Mouse (Mus musculus): Measurements from ENCODE around the gene Uts2b.

GRCm38 (mm10) chr16:27396951-27397350, 26.9 kb upstream of the Uts2b start:
- TF ChIP-seq CTCF (IDR thresholded peaks at IDR 0.05; ENCODE audit: control insufficient read depth, insufficient read depth, low read length) (no peak), POLR2A (IDR thresholded peaks at IDR 0.05; ENCODE audit: borderline replicate concordance, control insufficient read depth, low read depth, low read length) (no peak)
